Mouse (Mus musculus) hindbrain, embryonic 16.5 days (tissue): ENCODE data around the gene Cnot4. TPM values are rescaled to one million over a fixed set of nuclear protein-coding genes. Genes with fewer than 3 reads are reported as not detected.
"Not testable (repeated sequence)": the region's sequence is repeated elsewhere in the genome, so short reads cannot be mapped to it uniquely, and the experiment has no call there.

Experiments used
- ATAC-seq: fragments of 200-750 bp; cut with Nextera tagmentation; 2 replicates; pipeline ENCODE4 v1.8.0; 2017; ENCODE audit warnings: moderate TSS enrichment, moderate library complexity
- H3K27ac ChIP-seq: fragments of 300-500 bp; sonication (generic); 2 replicates; pipeline ENCODE4 v1.5.1; 2014; ENCODE audit warnings: low read depth, mild to moderate bottlenecking, control low read depth, low read length, moderate library complexity
- H3K27me3 ChIP-seq: fragments of 300-500 bp; sonication (generic); replicated peaks from 2 replicates; pipeline ENCODE4 v1.6.1; 2014; ENCODE audit warnings: low read length; ENCODE audit not compliant: control insufficient read depth, insufficient read depth
- H3K36me3 ChIP-seq: fragments of 300-500 bp; sonication (generic); 2 replicates; pipeline ENCODE4 v1.6.1; 2014; ENCODE audit warnings: mild to moderate bottlenecking, low read length, moderate library complexity, mixed read lengths; ENCODE audit not compliant: control insufficient read depth, insufficient read depth
- H3K4me1 ChIP-seq: fragments of 300-500 bp; sonication (generic); 2 replicates; pipeline ENCODE4 v1.6.1; 2014; ENCODE audit warnings: low read depth, low read length; ENCODE audit not compliant: control insufficient read depth, insufficient read depth
- H3K4me2 ChIP-seq: fragments of 300-500 bp; sonication (generic); 2 replicates; pipeline ENCODE4 v1.6.1; 2014; ENCODE audit warnings: mild to moderate bottlenecking, low read length, control low read depth, moderate library complexity
- H3K4me3 ChIP-seq: fragments of 300-500 bp; sonication (generic); 2 replicates; pipeline ENCODE4 v1.5.1; 2014; ENCODE audit warnings: mild to moderate bottlenecking, low read length, control low read depth, moderate library complexity
- H3K9ac ChIP-seq: fragments of 300-500 bp; sonication (generic); 2 replicates; pipeline ENCODE4 v1.6.1; 2014; ENCODE audit warnings: low read depth, mild to moderate bottlenecking, control low read depth, low read length, moderate library complexity
- H3K9me3 ChIP-seq: fragments of 300-500 bp; sonication (generic); 2 replicates; pipeline ENCODE4 v1.6.1; 2014; ENCODE audit warnings: mild to moderate bottlenecking, low read length, moderate library complexity; ENCODE audit not compliant: control insufficient read depth
- WGBS: fragments of 180-500 bp; shearing (Covaris S2); extraction: QIAGEN DNeasy Blood & Tissue Kit; methylation state at CpG from one replicate; pipeline ENCODE4 v1.1.7; 2014; 5-methylcytosine and 5-hydroxymethylcytosine counted together
- polyA plus RNA-seq: library from polyadenylated mRNA; unstranded; fragments of >200 nt; fragmentation: Nextera tagmentation; extraction: Ambion mirVana; gene quantifications from 2 replicates; pipeline ENCODE4 v1.2.1, GENCODE M21; 2015

Gene Cnot4
- 30.7 and 33.1 TPM in 2 replicates for polyA plus RNA-seq

GRCm38 (mm10) chr6:35133579-35134488 lies at the start of gene Cnot4:
Gene Cnot4 (minus strand): TSS chr6:35133724.
- under 1% methylated on average over 55 of the region's 55 CpGs for WGBS
- Histone ChIP-seq H3K9ac (peak within 1 kb of the TSS; percentile 85), H3K9me3 (no peaks in the 10 kb centered on the region), H3K27ac (peak within 1 kb of the TSS; percentile 93), H3K4me3 (peak within 1 kb of the TSS; percentile 88), H3K4me2 (peak within 1 kb of the TSS; percentile 76), H3K36me3 (no peaks in the 10 kb centered on the region), H3K4me1 (peaks cover 15% of the 10 kb centered on the region), H3K27me3 (no peaks in the 10 kb centered on the region)
- ATAC-seq: peak; percentile 99

GRCm38 (mm10) chr6:35179299-35179698 lies 45.8 kb upstream of the Cnot4 start:
- not testable (repeated sequence) for H3K9me3 ChIP-seq, H3K4me3 ChIP-seq, H3K9ac ChIP-seq, H3K4me1 ChIP-seq, H3K36me3 ChIP-seq, H3K27ac ChIP-seq, H3K27me3 ChIP-seq, H3K4me2 ChIP-seq, ATAC-seq
- 97% methylated on average over 3 of the region's 3 CpGs for WGBS

- H3K9ac ChIP-seq: peak overlapping the region; percentile 91
- no peaks in the 10 kb centered on the region for H3K36me3 ChIP-seq
- peak; percentile 78 for ATAC-seq
- peak overlapping the region; percentile 79 for H3K4me2 ChIP-seq
- no peaks in the 10 kb centered on the region for H3K27me3 ChIP-seq
- WGBS: under 1% methylated on average over 57 of the region's 69 CpGs
- H3K9me3 ChIP-seq: no peaks in the 10 kb centered on the region
- H3K4me3 ChIP-seq: peak overlapping the region; percentile 83
- peaks cover 5% of the 10 kb centered on the region; the same call in 1 of the 2 replicates for H3K4me1 ChIP-seq
- H3K27ac ChIP-seq: peak overlapping the region; percentile 99
Measured at GRCm38 (mm10) chr6:35177650-35178272, 44.2 kb upstream of the Cnot4 start.

GRCm38 (mm10) chr6:35176979-35177649 lies 43.6 kb upstream of the Cnot4 start, which contains the start of gene Nup205:
Gene Nup205 (plus strand): TSS chr6:35177421.
- peak within 1 kb of the TSS; percentile 91 for H3K9ac ChIP-seq
- H3K27ac ChIP-seq: peak within 1 kb of the TSS; percentile 99
- H3K36me3 ChIP-seq: no peaks in the 10 kb centered on the region
- peak within 1 kb of the TSS; percentile 83 for H3K4me3 ChIP-seq
- peak; percentile 96 for ATAC-seq
- peaks cover 5% of the 10 kb centered on the region; the same call in 1 of the 2 replicates for H3K4me1 ChIP-seq
- no peaks in the 10 kb centered on the region for H3K27me3 ChIP-seq
- H3K9me3 ChIP-seq: no peaks in the 10 kb centered on the region
- peak within 1 kb of the TSS; percentile 79 for H3K4me2 ChIP-seq
- 3% methylated on average over 34 of the region's 34 CpGs for WGBS

GRCm38 (mm10) chr6:35173181-35173580 lies 39.7 kb upstream of the Cnot4 start:
- H3K4me2 ChIP-seq: no peak overlapping the region
- no peak for ATAC-seq
- H3K36me3 ChIP-seq: no peaks in the 10 kb centered on the region
- H3K4me1 ChIP-seq: no peaks in the 10 kb centered on the region
- H3K27me3 ChIP-seq: no peaks in the 10 kb centered on the region
- no peak overlapping the region for H3K27ac ChIP-seq
- no peaks in the 10 kb centered on the region for H3K9me3 ChIP-seq
- 86% methylated on average over 4 of the region's 4 CpGs for WGBS
- H3K4me3 ChIP-seq: no peak overlapping the region
- no peak overlapping the region for H3K9ac ChIP-seq

GRCm38 (mm10) chr6:35172028-35172427 lies 38.5 kb upstream of the Cnot4 start:
- H3K36me3 ChIP-seq, H3K4me3 ChIP-seq, H3K4me2 ChIP-seq, H3K9me3 ChIP-seq, H3K4me1 ChIP-seq, H3K27me3 ChIP-seq, H3K27ac ChIP-seq, ATAC-seq, H3K9ac ChIP-seq: not testable (repeated sequence)
- WGBS: 54% methylated on average over 3 of the region's 3 CpGs

GRCm38 (mm10) chr6:35169250-35169649 lies 35.7 kb upstream of the Cnot4 start:
- no peaks in the 10 kb centered on the region for H3K9me3 ChIP-seq
- H3K36me3 ChIP-seq: no peaks in the 10 kb centered on the region
- H3K27ac ChIP-seq: no peak overlapping the region
- H3K4me1 ChIP-seq: no peaks in the 10 kb centered on the region
- no peak overlapping the region for H3K4me3 ChIP-seq
- H3K27me3 ChIP-seq: no peaks in the 10 kb centered on the region
- WGBS: 85% methylated on average over 4 of the region's 4 CpGs
- H3K4me2 ChIP-seq: no peak overlapping the region
- H3K9ac ChIP-seq: no peak overlapping the region
- no peak for ATAC-seq

GRCm38 (mm10) chr6:35154540-35154939 lies 21.0 kb upstream of the Cnot4 start:
- Histone ChIP-seq H3K9me3 (no peaks in the 10 kb centered on the region), H3K4me2 (no peak overlapping the region), H3K27me3 (no peaks in the 10 kb centered on the region), H3K4me1 (no peaks in the 10 kb centered on the region), H3K36me3 (no peaks in the 10 kb centered on the region), H3K9ac (no peak overlapping the region), H3K4me3 (no peak overlapping the region), H3K27ac (no peak overlapping the region)
- ATAC-seq: no peak
